Mouse (Mus musculus): ENCODE measurements around the gene Ncoa3.

GRCm38 (mm10) chr2:165997256-165997967, 5.0 kb downstream of the Ncoa3 start:
- TF ChIP-seq CTCF (IDR thresholded peaks at IDR 0.05; ENCODE audit: control insufficient read depth, insufficient read depth, insufficient replicate concordance, low read depth, low read length) (no peak), POLR2A (IDR thresholded peaks at IDR 0.05; ENCODE audit: control insufficient read depth, low read depth, low read length) (no peak)
